Mouse (Mus musculus) lung, postnatal 10 days (tissue): ENCODE measurements around the gene 6030408B16Rik.
"Not testable (repeated sequence)": the region's sequence is repeated elsewhere in the genome, so short reads cannot be mapped to it uniquely, and the experiment has no call there.

ENCODE experiments used
- DNase-seq: peaks from one replicate; pipeline ENCODE4 v3.0.0; 2021

Gene 6030408B16Rik

GRCm38 (mm10) chr15:101322640-101323039 is 29.6 kb downstream of the 6030408B16Rik start:
- no peak for DNase-seq

- no peak for DNase-seq
Measured at GRCm38 (mm10) chr15:101323511-101323910, 30.5 kb downstream of the 6030408B16Rik start.

- not testable (repeated sequence) for DNase-seq
Measured at GRCm38 (mm10) chr15:101324409-101324808, 31.4 kb downstream of the 6030408B16Rik start.

- DNase-seq, result no peak
Measured at GRCm38 (mm10) chr15:101325991-101326534, 33.1 kb downstream of the 6030408B16Rik start.

- DNase-seq, result peak; percentile 94
Measured at GRCm38 (mm10) chr15:101327282-101327681, 34.3 kb downstream of the 6030408B16Rik start.

GRCm38 (mm10) chr15:101328876-101329563 is 36.0 kb downstream of the 6030408B16Rik start:
- DNase-seq, result no peak

- DNase-seq, result no peak
Measured at GRCm38 (mm10) chr15:101329564-101329892, 36.5 kb downstream of the 6030408B16Rik start.

GRCm38 (mm10) chr15:101331090-101331489 is 38.1 kb downstream of the 6030408B16Rik start:
- DNase-seq, result peak; percentile 47

- DNase-seq, result no peak
Measured at GRCm38 (mm10) chr15:101332370-101332769, 39.4 kb downstream of the 6030408B16Rik start.

GRCm38 (mm10) chr15:101333165-101333564 is 40.2 kb downstream of the 6030408B16Rik start:
- DNase-seq, result no peak

GRCm38 (mm10) chr15:101333648-101334047 is 40.6 kb downstream of the 6030408B16Rik start:
- no peak for DNase-seq

- peak; percentile 45 for DNase-seq
Measured at GRCm38 (mm10) chr15:101336474-101337174, 43.6 kb downstream of the 6030408B16Rik start.

- DNase-seq, result peak; percentile 39
Measured at GRCm38 (mm10) chr15:101338359-101338758, 45.3 kb downstream of the 6030408B16Rik start.

GRCm38 (mm10) chr15:101339537-101339936 is 46.5 kb downstream of the 6030408B16Rik start:
- DNase-seq, result peak; percentile 91

- peak; percentile 82 for DNase-seq
Measured at GRCm38 (mm10) chr15:101341797-101342515, 48.9 kb downstream of the 6030408B16Rik start.
